Mouse (Mus musculus) erythroblast, embryonic 14.5 days (primary cell): ENCODE results near the gene Prkn. TPM values are rescaled to one million over a fixed set of nuclear protein-coding genes. Genes with fewer than 3 reads are reported as not detected.

Experiments used
- H3K27me3 ChIP-seq: 2 replicates; pipeline ENCODE4 v1.6.1; 2012; ENCODE audit warnings: inconsistent platforms; ENCODE audit not compliant: control insufficient read depth
- H3K36me3 ChIP-seq: 2 replicates; pipeline ENCODE4 v1.6.1; 2012; ENCODE audit warnings: mild to moderate bottlenecking, inconsistent platforms; ENCODE audit not compliant: control insufficient read depth
- H3K4me1 ChIP-seq: 2 replicates; pipeline ENCODE4 v1.6.1; 2012; ENCODE audit warnings: inconsistent platforms; ENCODE audit not compliant: control insufficient read depth
- H3K4me3 ChIP-seq: replicated peaks from 2 replicates; pipeline ENCODE3; 2012; ENCODE audit warnings: moderate library complexity, mild to moderate bottlenecking, inconsistent platforms
- H3K9me3 ChIP-seq: 2 replicates; pipeline ENCODE4 v1.6.1; 2012; ENCODE audit warnings: low read length, inconsistent platforms, mixed read lengths; ENCODE audit not compliant: control insufficient read depth
- GATA1 ChIP-seq: IDR thresholded peaks from 2 replicates; pipeline ENCODE4 v1.6.1; 2012; ENCODE audit warnings: low read length, inconsistent platforms, mixed read lengths
- TAL1 ChIP-seq: IDR thresholded peaks from 3 replicates; pipeline ENCODE4 v1.6.1; 2012; ENCODE audit warnings: low read length, inconsistent platforms, mixed read lengths
- polyA plus RNA-seq: library from polyadenylated mRNA; stranded (reverse); fragments of >175 nt; gene quantifications from 2 replicates; pipeline ENCODE4 v1.2.3, GENCODE M21; 2012

Gene Prkn
- polyA plus RNA-seq, 1 experiment = not detected

GRCm38 (mm10) chr17:11612801-11613531, 772.8 kb downstream of the Prkn start:
- Histone ChIP-seq H3K36me3 (no peaks in the 10 kb centered on the region), H3K4me1 (no peaks in the 10 kb centered on the region), H3K4me3 (no peak overlapping the region), H3K9me3 (no peaks in the 10 kb centered on the region), H3K27me3 (no peaks in the 10 kb centered on the region)
- TF ChIP-seq GATA1 = no peak
- TF ChIP-seq TAL1 = no peak

DNA sequence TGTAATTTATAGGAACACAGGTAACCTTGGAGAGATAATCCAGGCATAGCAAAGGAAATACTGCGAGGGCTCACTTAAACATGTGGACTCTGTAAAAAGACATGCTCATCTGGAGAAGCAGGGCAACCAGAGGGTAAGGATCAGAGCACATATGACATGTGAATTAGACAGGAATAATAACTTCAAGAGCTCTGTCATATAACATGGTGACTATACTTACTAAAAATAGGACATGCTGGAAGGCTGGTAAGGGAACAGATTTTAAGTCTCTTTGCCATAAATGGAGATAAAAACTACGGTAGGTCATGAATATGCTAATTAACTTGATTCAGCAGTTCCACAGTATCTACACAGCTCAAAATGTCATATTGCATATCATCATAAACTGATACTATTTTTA, 777.4 kb downstream of the Prkn start:
- no peaks in the 10 kb centered on the region for H3K27me3 ChIP-seq
- no peaks in the 10 kb centered on the region for H3K9me3 ChIP-seq
- no peaks in the 10 kb centered on the region for H3K4me1 ChIP-seq
- no peak overlapping the region for H3K4me3 ChIP-seq
- TF ChIP-seq TAL1 (no peak), GATA1 (no peak)
- H3K36me3 ChIP-seq = no peaks in the 10 kb centered on the region

DNA sequence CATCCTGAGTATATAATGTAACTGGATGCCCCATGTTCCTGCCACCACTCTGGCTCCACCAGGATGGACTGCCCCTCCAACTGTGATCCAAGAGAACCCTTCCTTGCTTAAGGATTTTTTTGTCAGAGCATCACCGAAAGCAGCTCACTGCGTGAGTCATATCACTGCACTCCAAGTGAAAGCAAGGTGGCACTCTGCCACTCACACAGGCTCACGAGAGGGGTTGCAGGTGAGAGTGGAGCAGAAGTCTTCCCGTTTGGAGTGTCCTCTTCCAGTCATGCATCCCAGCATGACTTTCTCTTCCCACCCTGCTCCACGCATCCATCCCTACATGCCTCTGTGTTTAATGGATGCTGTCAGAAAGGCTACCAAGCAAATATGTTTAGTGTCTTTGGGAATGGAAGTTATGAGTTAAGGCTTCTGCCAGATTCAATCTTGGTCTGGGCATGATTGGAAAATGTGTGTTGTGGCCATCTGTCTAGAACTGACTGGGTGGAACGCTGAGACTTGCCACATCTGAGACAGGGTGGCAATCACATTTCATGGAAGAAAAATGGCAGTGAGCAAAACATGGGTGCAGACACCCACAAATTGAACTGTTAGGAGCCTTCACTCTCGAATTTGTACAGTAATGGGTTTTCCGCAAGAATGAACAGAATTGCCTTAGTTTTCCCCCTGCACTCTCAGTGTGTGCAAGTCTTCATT, 778.9 kb downstream of the Prkn start:
- no peaks in the 10 kb centered on the region for H3K4me1 ChIP-seq
- TF ChIP-seq TAL1 (no peak), GATA1 (no peak)
- H3K9me3 ChIP-seq = no peaks in the 10 kb centered on the region
- no peak overlapping the region for H3K4me3 ChIP-seq
- no peaks in the 10 kb centered on the region for H3K36me3 ChIP-seq
- H3K27me3 ChIP-seq = no peaks in the 10 kb centered on the region

DNA sequence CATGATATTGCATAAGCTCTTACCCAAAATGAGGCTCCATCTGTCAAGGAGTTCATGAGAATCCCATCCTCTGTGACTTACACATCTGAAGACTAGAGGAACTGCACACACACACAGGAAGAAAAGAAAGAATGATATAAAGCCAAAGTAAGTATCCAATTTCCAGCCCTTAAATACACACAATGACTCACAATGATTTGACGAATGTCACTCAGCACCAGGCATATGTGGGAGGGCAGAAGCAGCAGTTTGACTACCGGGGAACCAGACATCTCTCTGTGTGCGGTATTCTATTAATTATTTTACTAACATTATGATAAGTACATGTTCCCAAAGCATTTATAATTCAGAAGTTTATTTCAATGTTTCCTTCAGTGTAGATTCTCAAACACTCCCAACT, 780.6 kb downstream of the Prkn start:
- H3K4me1 ChIP-seq = no peaks in the 10 kb centered on the region
- H3K27me3 ChIP-seq = no peaks in the 10 kb centered on the region
- TF ChIP-seq GATA1 (no peak), TAL1 (no peak)
- H3K36me3 ChIP-seq = no peaks in the 10 kb centered on the region
- H3K4me3 ChIP-seq = no peak overlapping the region
- H3K9me3 ChIP-seq = no peaks in the 10 kb centered on the region

DNA sequence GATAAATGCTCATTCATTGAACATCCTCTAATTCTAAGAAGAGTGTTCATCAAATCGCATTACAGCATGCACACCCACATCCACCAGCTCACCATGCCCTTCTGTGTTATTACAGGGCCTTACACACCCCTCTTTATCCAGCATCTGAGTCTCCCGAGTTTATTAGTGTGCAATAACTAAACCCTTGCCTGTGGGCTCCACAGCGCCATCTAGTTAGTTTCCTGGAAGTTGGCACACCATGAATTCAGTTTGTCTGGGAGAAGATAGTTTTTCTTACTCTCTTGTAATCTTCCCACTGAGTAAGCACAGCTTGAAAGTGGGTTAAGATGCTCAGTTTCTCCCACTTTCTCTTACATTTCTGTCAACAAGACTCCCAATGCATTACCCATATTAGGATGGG, 781.3 kb downstream of the Prkn start:
- Histone ChIP-seq H3K36me3 (no peaks in the 10 kb centered on the region), H3K9me3 (no peaks in the 10 kb centered on the region), H3K27me3 (no peaks in the 10 kb centered on the region), H3K4me3 (no peak overlapping the region), H3K4me1 (no peaks in the 10 kb centered on the region)
- no peak for TF ChIP-seq TAL1
- no peak for TF ChIP-seq GATA1

GRCm38 (mm10) chr17:11626306-11626705, 786.1 kb downstream of the Prkn start:
- Histone ChIP-seq H3K9me3 (no peaks in the 10 kb centered on the region), H3K4me3 (no peak overlapping the region), H3K4me1 (no peaks in the 10 kb centered on the region), H3K36me3 (no peaks in the 10 kb centered on the region), H3K27me3 (no peaks in the 10 kb centered on the region)
- TF ChIP-seq TAL1 = no peak
- TF ChIP-seq GATA1 = no peak

GRCm38 (mm10) chr17:11635121-11635520, 794.9 kb downstream of the Prkn start:
- Histone ChIP-seq H3K4me1 (no peaks in the 10 kb centered on the region), H3K4me3 (no peak overlapping the region), H3K27me3 (no peaks in the 10 kb centered on the region), H3K36me3 (no peaks in the 10 kb centered on the region), H3K9me3 (no peaks in the 10 kb centered on the region)
- no peak for TF ChIP-seq TAL1
- no peak for TF ChIP-seq GATA1

GRCm38 (mm10) chr17:11637642-11638041, 797.5 kb downstream of the Prkn start:
- H3K4me1 ChIP-seq = no peaks in the 10 kb centered on the region
- H3K36me3 ChIP-seq = no peaks in the 10 kb centered on the region
- TF ChIP-seq TAL1 = no peak
- no peak for TF ChIP-seq GATA1
- H3K9me3 ChIP-seq = no peaks in the 10 kb centered on the region
- H3K27me3 ChIP-seq = no peaks in the 10 kb centered on the region
- H3K4me3 ChIP-seq = no peak overlapping the region

GRCm38 (mm10) chr17:11638451-11638850, 798.3 kb downstream of the Prkn start:
- TF ChIP-seq GATA1 (no peak), TAL1 (no peak)
- no peak overlapping the region for H3K4me3 ChIP-seq
- no peaks in the 10 kb centered on the region for H3K36me3 ChIP-seq
- no peaks in the 10 kb centered on the region for H3K9me3 ChIP-seq
- H3K27me3 ChIP-seq = no peaks in the 10 kb centered on the region
- no peaks in the 10 kb centered on the region for H3K4me1 ChIP-seq
